Mouse (Mus musculus) left cerebral cortex, adult 8-10 months (tissue): Measurements from ENCODE around the gene Dynlt3. TPM values are rescaled to one million over a fixed set of nuclear protein-coding genes. Genes with fewer than 3 reads are reported as not detected.
"Not testable (repeated sequence)": the region's sequence is repeated elsewhere in the genome, so short reads cannot be mapped to it uniquely, and the experiment has no call there.

Source experiments
- DNase-seq, 2 experiments: peaks; one replicate each; pipeline ENCODE4 v3.0.0; 2022; ENCODE audit warnings: low spot score in 2 of 2
- total RNA-seq, 4 experiments: library from RNA; stranded (reverse); gene quantifications; 2 replicates each; pipeline ENCODE4 v1.2.4; 2022

Gene Dynlt3
- 100 to 1,000 TPM; 116 to 136 (median 128) TPM for total RNA-seq

DNA sequence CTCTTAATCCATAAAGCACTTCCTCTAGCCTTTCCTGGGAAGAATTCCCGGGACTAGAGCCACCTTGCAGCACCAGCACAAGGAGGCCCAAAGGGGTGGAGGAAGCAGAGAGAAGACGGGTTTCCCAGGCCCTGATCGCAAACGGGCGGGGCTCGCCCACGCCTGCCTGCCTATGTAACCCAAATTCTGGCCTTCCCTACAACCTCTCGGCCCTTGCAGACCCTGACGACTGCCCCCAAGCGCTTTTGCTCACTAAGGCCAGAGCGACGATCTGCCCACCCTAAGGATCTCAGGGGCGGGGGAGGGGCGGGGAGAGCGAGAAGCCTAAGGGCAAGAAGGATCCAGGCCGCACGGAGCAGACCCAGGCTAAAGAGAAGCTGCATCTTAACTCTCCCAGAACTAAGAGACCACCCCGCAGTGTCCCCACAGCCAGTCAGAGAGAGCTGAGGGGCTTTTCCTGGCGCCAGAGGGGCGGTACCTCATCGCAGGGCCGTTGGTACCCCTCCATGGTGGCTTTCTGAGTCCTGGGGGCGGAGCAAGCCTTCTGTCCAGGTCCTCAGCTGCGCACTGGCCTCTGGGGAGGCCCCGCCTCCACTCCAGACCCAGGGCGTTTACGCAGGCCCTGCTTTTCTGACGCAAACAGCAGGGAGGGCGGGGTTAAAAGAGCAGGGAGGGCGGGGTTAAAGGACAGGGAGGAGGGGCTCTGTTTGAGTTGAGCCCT, at the start of gene Dynlt3:
Gene Dynlt3 (minus strand): TSS at position 613 of the 721 bp plus-strand sequence.
- DNase-seq: peak; percentile 40 to 78

- DNase-seq: no peak
Measured at GRCm38 (mm10) chrX:9699815-9700214, 37.0 kb upstream of the Dynlt3 start.

DNA sequence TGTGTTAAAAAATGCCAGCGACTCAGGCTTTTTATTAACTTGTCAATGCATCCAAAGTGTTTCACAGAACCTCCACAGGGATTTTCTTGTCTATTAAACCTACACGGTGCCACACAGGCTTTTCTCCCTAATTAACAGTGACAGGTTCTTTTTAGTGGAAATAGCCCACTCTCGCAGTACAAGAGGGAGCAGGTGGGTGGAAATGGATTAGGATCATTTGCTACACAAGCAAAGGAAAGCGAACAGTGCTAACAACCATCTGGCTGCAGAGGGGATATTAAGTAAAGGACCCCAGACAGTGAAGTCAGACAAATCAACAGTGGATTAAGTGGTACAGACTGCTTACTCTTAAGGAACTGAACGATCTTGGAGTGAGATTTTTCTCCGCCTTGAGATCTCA, 33.2 kb upstream of the Dynlt3 start:
- DNase-seq: no peak

GRCm38 (mm10) chrX:9672040-9672439, 9.2 kb upstream of the Dynlt3 start:
- DNase-seq: no peak

DNA sequence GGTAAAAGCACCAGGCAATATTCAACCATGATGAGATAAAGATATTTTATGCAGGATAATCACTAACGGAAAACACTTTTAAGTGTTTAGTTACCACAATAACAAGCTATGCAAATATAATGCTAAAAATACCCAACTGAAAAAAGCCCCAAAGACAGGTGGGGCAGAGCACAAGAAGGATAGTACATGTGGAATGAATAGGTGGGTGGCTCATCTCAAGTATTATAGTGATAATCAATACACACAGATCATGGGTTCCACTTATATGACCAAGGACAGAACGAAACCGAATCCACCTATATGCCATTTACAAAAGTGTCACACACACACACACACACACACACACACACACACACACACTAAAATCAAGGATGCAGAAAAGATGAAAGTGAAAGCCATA, 8.6 kb upstream of the Dynlt3 start:
- no peak for DNase-seq

DNA sequence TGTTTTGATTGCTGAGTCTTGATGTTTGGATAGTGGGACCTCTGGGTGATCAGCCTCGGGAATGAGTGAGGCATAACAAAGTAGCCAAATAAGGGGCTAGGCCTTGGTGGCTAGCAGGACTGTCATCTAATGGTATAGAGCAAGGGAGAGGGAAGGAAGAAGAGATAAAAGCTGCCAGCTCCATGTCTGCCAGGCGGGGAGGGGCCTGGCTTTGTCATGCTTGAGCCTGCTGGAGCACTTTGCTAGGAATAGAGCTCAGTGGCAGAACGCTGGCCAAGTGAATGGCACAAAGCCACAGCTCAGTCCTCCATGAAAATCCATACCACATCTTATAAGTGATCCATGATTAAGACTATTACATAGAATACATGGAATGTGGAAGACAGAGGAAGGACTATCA, 10.0 kb downstream of the Dynlt3 start:
- DNase-seq: no peak

GRCm38 (mm10) chrX:9640594-9640993, 22.2 kb downstream of the Dynlt3 start:
- not testable (repeated sequence) for DNase-seq

- not testable (repeated sequence) for DNase-seq
Measured at GRCm38 (mm10) chrX:9640126-9640525, 22.7 kb downstream of the Dynlt3 start.

Other genes starting within 250 kb of the Dynlt3 start
- 1 to 10 TPM in 2 of 4 experiments, under 1 TPM in 2; 0.87 to 3.0 (median 1.9) TPM for gene Cybb, start 175.2 kb downstream of the Dynlt3 start, total RNA-seq
- gene H2al1o, start 90.6 kb downstream of the Dynlt3 start, total RNA-seq: not detected
- not detected for gene Hypm, start 183.9 kb upstream of the Dynlt3 start, total RNA-seq
- not detected for gene H2al3, start 186.7 kb upstream of the Dynlt3 start, total RNA-seq
- 1 to 10 TPM; 7.7 to 8.1 (median 7.9) TPM for gene Sytl5, start 222.6 kb upstream of the Dynlt3 start, total RNA-seq